Mouse (Mus musculus) left cerebral cortex, adult 9 months (tissue): ENCODE data around the gene Sgpp1.
"Not testable (repeated sequence)": the region's sequence is repeated elsewhere in the genome, so short reads cannot be mapped to it uniquely, and the experiment has no call there.

Experiments
- DNase-seq, 2 experiments: peaks; one replicate each; pipeline ENCODE4 v3.0.0; 2022; ENCODE audit warnings: low spot score in 2 of 2

The Sgpp1 gene

GRCm38 (mm10) chr12:75731927-75732443 is 3.5 kb downstream of the Sgpp1 start:
- DNase-seq: no peak

GRCm38 (mm10) chr12:75731508-75731907 is 4.0 kb downstream of the Sgpp1 start:
- no peak for DNase-seq

GRCm38 (mm10) chr12:75730458-75730857 is 5.1 kb downstream of the Sgpp1 start:
- DNase-seq: no peak

- no peak for DNase-seq
These were observed 5.7 kb downstream of the Sgpp1 start for GRCm38 (mm10) chr12:75729876-75730275.

DNA sequence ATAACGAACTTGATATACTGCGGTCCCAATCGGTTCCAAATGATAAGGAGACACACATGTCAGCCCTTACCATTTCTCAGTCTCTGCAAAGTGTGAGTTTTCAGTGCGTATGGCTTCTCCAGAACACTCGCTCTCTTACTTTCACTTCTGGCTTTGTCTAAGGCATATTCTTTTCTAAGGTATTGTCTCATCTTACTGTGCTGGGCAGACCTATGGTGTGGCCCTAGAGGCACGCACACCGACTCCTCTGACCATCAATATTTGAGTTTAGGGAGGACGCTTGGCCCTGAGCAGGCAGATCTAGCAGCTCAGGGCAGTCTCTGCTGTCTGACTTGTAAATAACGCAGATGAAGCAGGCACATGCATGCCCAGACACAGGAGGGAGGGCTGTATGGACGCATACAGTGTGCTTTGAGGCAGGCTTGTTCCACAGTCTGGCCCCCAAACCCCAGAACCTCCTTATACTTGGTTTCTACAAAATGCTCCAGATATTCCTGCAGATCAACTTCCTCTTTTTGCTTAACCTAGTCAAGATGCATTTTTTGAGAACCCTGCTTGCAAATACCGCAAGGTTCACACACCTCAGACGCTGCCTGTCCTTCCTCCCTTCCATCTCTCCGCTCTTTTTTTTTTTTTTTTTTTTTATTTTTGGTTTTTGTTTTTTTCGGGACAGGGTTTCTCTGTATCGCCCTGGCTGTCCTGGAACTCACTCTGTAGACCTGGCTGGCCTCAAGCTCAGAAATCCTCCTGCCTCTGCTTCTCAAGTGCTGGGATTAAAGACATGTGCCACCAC is 8.0 kb downstream of the Sgpp1 start:
- no peak for DNase-seq

DNA sequence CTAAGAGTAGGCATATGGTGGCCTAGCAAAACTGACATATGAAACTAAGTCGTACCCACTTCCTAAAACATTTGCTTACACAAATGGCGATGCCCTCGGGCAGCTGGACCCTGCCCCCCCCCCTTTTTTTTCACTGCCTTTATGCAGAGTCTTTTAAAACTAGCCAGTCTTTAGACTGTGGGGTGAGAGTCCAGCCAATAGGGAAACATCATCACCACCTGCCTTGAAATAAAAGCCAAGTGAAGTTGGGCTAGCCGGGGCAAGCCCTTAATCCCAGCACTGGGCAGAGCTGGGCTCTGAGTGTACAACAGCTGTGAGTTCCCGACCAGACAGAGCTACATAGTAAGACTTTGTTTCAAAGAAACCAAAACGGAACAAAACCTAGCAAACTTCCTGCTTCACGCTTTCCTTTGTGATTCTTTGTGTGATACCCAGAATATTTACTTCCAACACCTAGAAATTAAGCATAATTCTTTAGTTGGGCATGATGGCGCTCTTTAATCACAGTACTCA is 9.1 kb downstream of the Sgpp1 start:
- DNase-seq: no peak

DNA sequence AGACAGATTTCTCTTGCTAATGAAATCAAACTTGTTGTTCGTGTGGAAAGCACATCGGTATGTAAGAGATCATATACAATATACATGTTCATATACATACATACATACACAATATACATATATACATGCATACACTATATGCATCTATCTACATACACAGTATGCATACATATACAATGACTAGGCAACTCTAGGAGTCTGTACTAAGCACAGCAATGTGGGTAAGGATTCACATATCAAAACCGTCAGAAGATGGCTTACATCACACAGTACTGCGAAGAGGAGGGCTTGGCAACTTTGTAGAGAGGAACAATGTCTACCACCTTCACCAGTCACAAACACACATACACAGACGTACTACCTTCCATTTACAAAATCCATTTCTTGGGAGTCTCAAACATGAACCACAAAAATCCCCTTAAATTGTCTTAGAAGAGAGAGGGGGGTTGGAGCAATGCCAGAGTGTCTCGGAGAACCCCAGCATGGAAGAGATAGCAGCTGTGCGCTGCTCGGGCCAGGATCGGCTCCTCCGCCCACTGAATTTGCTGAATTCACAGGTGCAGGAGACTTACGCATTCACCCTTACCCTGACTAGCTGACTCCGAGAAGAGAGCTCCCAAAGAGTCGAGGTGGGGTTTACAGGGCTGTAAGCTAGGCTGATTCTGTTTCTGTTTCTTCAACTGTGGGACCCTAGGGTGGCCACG is 10.8 kb downstream of the Sgpp1 start:
- no peak for DNase-seq

DNA sequence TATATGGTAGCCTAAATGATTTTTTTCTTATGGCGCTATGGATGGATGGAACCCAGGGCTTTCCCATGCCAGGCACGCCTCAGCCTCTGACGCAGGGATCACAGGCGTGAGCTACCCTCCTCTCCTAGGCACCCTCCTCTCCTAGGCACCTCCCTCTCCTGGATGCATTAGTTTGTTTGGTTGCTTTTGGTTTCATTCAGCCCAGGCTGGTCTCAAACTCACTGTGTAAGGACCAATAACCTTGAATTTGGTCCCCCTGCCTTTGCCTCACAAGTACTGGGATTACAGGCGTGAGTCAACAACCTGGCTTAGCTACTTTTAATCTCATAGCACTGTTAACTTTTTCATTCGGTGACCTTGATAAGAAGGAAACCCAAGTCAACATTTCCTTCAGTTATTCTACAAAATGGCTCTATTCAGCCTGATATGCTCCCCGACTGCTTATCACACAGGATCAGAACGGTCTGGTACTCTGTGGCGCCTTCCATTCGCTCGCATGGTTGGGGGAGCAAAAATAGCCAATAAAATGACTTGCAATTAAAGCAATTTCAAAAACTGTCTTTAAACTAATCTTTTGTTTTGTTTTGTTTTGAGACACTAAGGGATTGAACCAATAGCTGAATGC is 11.6 kb downstream of the Sgpp1 start:
- DNase-seq: no peak

DNA sequence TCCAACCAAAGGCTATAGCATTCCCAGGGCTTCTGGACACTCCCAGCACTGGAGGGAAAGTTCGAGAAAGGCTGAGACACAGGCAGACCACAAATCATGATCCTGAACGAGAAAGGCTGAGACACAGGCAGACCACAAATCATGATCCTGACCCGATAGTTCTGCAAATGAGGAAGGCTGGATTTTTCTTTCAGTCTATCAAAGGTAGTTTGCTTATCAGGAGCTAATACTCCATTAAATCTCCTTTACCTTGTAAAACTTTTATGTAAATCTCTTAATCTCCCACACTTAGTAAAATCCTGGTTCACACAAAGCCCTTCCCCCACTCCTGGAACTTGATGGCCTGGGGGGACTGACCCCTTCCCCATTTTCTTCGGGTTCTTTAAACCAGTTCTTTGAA is 13.6 kb downstream of the Sgpp1 start:
- no peak for DNase-seq

- DNase-seq: peak in 1 of 2 experiments; percentile 9
These were observed 14.5 kb downstream of the Sgpp1 start for GRCm38 (mm10) chr12:75721006-75721405.

DNA sequence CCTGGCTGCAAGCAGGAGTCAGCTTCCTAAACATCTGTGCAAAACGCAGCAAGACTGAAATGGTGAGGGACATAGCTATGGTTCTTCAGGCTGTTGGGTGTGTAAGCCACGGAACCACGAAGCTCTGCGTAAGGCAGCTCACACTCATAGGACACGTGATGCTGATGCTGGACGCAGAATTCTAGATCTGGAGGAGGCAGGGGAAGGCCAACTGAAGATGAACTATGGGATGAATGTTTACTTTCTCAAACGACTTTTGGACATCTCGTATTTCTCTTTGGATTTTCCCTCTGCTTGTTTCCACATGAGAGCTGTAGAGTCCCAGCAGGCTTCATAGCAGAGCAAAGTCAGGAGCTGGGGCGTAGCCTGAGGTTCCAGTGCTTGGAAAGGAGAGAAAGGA is 21.9 kb downstream of the Sgpp1 start:
- no peak for DNase-seq

DNA sequence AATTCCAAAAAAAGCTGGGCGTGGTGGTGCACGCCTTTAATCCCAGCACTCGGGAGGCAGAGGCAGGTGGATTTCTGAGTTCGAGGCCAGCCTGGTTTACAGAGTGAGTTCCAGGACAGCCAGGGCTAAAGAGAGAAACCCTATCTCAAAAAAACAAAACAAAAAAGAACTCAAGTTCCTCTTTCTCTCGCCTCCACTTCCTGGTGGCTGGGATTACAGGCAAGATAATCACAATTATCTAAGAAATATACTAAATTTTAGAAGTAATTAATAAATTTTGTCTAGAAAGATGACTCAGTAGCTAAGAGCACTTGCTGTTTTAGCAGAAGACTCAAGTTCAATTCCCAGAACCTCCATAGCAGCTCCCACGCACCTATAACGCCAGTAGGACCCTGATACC is 22.6 kb downstream of the Sgpp1 start:
- DNase-seq: not testable (repeated sequence)

GRCm38 (mm10) chr12:75710596-75711376 is 24.7 kb downstream of the Sgpp1 start:
- no peak for DNase-seq

GRCm38 (mm10) chr12:75709506-75709905 is 26.0 kb downstream of the Sgpp1 start:
- no peak for DNase-seq

DNA sequence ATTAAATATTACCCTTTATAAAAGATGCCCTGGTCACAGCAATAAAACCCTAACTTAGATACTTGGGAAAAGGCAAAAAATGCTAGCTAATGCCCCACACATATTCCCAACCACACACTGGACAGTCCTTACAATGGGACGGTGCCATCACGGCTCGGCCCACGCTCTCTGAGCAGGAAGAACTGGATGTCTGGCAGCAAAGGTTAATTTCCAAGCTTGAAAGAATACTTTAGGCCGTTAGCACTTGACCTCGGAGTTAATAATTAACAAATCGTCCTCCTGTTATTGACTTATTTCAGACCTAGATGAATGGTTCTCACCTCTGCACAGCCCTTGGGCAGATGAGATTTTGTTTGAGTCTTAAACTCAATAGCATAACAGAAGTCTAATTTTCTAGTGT is 28.9 kb downstream of the Sgpp1 start:
- no peak for DNase-seq

DNA sequence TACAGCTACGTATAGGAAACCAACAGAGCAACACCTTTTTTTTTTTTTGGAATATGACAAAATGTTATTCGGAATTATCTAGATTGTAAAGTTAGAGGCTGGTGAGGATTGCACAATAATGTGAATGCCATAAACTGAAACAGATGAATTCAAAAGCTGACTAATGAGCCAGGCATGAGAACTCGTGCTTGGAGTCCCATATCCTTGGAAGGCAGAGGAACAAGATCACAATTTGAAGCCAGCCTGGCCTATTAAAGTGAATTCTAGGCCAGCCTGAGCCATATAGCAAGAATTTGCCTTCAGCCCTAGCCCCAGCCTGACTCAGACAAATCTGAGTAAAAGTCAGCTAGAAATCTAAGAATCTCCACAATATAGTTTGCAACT is 32.8 kb downstream of the Sgpp1 start:
- DNase-seq: no peak

DNA sequence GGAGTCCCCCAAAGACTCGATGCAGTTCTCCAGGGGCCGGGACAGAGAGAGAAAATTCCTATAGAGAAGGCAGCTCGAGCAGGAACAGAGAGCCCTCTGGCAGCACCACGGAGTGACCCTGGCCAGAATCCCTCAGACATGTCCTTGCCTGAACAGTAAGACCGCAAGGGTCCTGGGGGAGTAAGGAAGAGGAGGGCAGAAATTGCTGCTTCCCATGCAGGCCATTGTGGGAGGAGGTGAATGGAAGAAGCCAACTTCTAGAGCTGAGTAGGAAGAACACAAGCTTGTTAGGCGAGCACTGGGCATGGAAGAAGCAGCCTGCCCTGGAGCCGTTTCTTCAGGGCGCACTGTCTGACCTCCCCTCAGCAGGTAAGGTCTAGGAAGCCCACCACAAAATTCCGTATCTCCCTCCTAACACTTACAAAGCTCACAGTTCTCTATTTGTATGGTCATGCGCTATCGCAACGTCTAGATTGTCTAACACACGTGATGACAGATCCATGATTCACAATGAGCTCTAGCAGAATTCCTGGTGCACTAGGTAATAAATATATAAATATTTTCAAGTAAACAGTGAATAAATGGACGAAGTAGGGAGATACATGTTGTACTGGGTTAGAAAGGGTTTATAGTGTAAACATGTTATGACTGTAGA is 33.3 kb downstream of the Sgpp1 start:
- DNase-seq: no peak

GRCm38 (mm10) chr12:75701173-75702083 is 34.1 kb downstream of the Sgpp1 start:
- no peak for DNase-seq

DNA sequence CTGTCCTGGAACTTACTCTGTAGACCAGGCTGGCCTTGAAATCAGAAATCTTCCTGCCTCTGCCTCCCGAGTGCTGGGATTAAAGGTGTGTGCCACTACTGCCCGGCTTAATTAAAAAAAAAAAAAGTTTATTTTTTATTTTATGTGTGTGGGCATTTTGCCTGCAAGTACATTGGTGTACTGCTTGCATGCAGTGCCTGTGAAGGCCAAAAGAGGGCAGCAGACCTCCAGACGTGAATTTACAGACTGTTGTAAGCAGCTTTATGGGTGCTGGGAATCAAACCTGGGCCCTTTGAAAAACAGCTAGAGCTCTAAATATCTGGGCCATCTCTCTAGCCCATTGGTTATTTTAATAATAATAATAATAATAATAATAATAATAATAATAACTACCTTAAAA is 36.8 kb downstream of the Sgpp1 start:
- no peak for DNase-seq

- not testable (repeated sequence) for DNase-seq
These were observed 39.7 kb downstream of the Sgpp1 start for GRCm38 (mm10) chr12:75695845-75696244.
